Mouse (Mus musculus): ENCODE measurements at regions not wholly inside any gene's neighbourhood (a gene's known extent, or its start where the extent isn't known, plus 50 kb on each side); places are given as distances from the start of the nearest gene placed in this dataset.

- TF ChIP-seq POLR2A (IDR thresholded peaks at IDR 0.05; ENCODE audit: extremely low read depth, insufficient read depth, low read length) (no peak), CTCF (IDR thresholded peaks at IDR 0.05; ENCODE audit: extremely low read depth, insufficient read depth, low read length) (no peak)
Observed at GRCm38 (mm10) chr12:59722471-59723182, 503.1 kb upstream of the Fbxo33 start.
